Mouse (Mus musculus): ENCODE results near the gene a. TPM values are rescaled to one million over a fixed set of nuclear protein-coding genes. Genes with fewer than 3 reads are reported as not detected.

Gene a
- polyA plus RNA-seq, 1 experiment, result not detected

DNA sequence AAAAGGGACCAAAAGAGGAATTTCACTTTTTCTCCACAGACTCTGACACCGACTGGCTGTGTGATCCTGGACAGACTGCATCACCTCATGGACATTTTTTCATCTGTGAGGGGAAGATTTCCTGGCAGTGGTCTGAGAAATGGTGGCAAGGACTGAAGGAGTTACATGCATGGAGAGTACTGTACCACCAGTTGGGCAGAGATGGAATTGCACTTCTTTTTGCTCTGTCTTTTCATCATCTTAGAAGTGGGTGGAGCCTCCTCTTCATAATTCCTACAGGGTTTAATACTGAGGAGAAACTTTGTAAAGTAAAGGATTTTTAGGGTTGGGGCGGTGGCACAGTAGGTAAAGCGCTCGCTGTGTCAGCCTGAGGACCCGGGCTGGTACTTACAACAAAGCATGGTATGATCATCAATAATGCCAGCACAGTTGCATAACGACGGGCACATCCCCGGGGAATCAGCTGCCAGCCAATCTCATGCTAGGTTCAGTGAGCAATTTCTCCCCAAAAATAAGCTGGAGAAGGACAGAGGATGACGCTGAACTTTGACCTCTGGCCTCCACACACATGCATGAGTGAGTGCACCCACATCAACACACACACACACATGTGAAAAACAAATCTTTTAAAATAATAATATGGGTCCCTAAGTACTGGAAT lies 307.6 kb downstream of the a start:
- Histone ChIP-seq H3K4me3 (ENCODE audit: insufficient read depth, low read depth, low read length) (no peak overlapping the region), H3K27ac (ENCODE audit: insufficient read depth, low read depth, low read length) (peak overlapping the region; percentile 39), H3K27me3 (replicated peaks; ENCODE audit: control insufficient read depth, insufficient read depth, low read length) (no peaks in the 10 kb centered on the region), H3K36me3 (ENCODE audit: control insufficient read depth, insufficient read depth, low read length) (no peaks in the 10 kb centered on the region), H3K4me1 (ENCODE audit: control insufficient read depth, insufficient read depth, low read length) (peaks cover 8% of the 10 kb centered on the region; the same call in 1 of the 2 replicates)
- no peak for TF ChIP-seq POLR2A (IDR thresholded peaks at IDR 0.05; ENCODE audit: low read depth, low read length)
- TF ChIP-seq CTCF (conservative IDR thresholded peaks at IDR 0.05; ENCODE audit: insufficient read depth, insufficient read length, low read depth, low read length), result 0 out of 2 replicates have a peak, but pooled peaks have one; percentile 10
- 73% methylated on average over 9 of the region's 9 CpGs for WGBS
- peak; percentile 83 for DNase-seq

DNA sequence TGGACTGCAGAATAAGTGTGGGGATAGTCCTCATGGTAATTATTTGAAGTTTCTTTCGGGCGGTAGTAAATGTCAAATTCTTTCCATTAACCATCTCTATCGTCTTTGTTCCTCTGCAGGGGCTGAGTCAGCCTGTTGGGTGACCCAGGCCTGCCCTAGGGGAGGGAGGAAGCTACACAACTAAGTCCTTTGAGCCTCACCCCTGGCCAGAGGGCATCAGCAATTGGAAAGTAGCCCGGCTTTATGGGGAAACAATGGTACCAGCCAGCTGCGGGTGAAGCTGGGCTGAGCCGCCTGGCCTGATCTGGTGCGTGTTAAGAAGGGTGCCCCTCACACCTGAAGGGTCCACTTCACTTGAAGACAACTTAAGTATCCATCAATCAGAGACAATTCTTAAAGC lies 308.2 kb downstream of the a start:
- Histone ChIP-seq H3K36me3 (ENCODE audit: control insufficient read depth, insufficient read depth, low read length) (no peaks in the 10 kb centered on the region), H3K4me1 (ENCODE audit: control insufficient read depth, insufficient read depth, low read length) (peaks cover 8% of the 10 kb centered on the region; the same call in 1 of the 2 replicates), H3K27ac (ENCODE audit: insufficient read depth, low read depth, low read length) (peak overlapping the region; percentile 51), H3K27me3 (replicated peaks; ENCODE audit: control insufficient read depth, insufficient read depth, low read length) (no peaks in the 10 kb centered on the region), H3K4me3 (ENCODE audit: insufficient read depth, low read depth, low read length) (no peak overlapping the region)
- 35% methylated on average over 7 of the region's 7 CpGs for WGBS
- DNase-seq, result peak; percentile 89
- TF ChIP-seq CTCF (conservative IDR thresholded peaks at IDR 0.05; ENCODE audit: insufficient read depth, insufficient read length, low read depth, low read length), result no peak
- no peak for TF ChIP-seq POLR2A (IDR thresholded peaks at IDR 0.05; ENCODE audit: low read depth, low read length)

DNA sequence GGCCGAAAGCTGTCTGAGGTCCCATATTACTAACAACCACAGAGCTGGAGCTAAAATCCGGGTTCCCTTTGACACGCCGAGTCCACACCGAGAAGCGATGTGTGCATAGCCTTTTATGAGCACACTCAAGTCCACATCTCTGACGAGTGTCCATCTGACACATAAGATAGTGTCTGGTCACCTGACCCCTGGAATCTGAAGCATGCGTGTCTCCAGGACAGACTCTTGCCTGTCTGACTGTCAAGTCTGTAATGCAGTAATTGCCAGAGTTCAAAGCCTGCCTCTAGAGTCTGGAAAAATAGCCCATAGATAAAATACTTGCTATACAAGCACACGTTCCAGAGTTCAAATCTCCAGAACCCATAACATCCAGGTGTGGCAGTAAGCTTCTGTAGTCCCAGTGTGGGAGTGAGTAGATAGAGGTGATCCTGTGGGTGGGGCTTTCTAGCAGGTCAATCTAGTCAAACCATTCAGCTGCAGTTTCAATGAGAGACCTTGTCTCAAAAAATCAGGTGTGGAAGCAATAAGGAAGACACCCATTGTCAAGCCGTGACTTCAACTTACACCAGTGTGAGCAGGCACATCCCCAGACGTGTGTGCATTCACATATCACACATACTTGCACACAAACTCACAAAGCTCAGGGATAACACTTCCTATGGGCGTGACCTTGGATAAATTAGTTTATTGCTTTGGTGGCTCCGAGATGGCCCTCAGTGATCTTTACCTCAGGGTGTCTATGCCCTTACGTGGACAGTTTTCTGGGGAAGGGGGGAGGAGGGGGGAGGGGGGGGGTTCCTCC lies 309.0 kb downstream of the a start:
- no peak overlapping the region for H3K4me3 ChIP-seq (ENCODE audit: insufficient read depth, low read depth, low read length)
- peaks cover 8% of the 10 kb centered on the region; the same call in 1 of the 2 replicates for H3K4me1 ChIP-seq (ENCODE audit: control insufficient read depth, insufficient read depth, low read length)
- H3K36me3 ChIP-seq (ENCODE audit: control insufficient read depth, insufficient read depth, low read length), result no peaks in the 10 kb centered on the region
- H3K27ac ChIP-seq (ENCODE audit: insufficient read depth, low read depth, low read length), result peak overlapping the region; percentile 51
- H3K27me3 ChIP-seq (replicated peaks; ENCODE audit: control insufficient read depth, insufficient read depth, low read length), result no peaks in the 10 kb centered on the region
- 70% methylated on average over 14 of the region's 14 CpGs for WGBS
- TF ChIP-seq POLR2A (IDR thresholded peaks at IDR 0.05; ENCODE audit: low read depth, low read length) (no peak), CTCF (conservative IDR thresholded peaks at IDR 0.05; ENCODE audit: insufficient read depth, insufficient read length, low read depth, low read length) (no peak)
- DNase-seq, result no peak

Other genes with a start within 250 kb of the a start
- gene 1700003F12Rik, start 244.3 kb upstream of the a start, polyA plus RNA-seq (2012; rRNA removed), result 0.29 and 0.52 TPM in 2 replicates
- 0.05 TPM in 1 of 2 replicates, not detected in the other for gene Actl10, start 239.6 kb upstream of the a start, polyA plus RNA-seq (2012; rRNA removed)
- gene Necab3, start 232.5 kb upstream of the a start, polyA plus RNA-seq (2012; rRNA removed), result 1.5 and 1.8 TPM in 2 replicates
- 3.6 and 4.1 TPM in 2 replicates for gene E2f1, start 221.5 kb upstream of the a start, polyA plus RNA-seq (2012; rRNA removed)
- gene Pxmp4, start 187.7 kb upstream of the a start, polyA plus RNA-seq (2012; rRNA removed), result 118 and 138 TPM in 2 replicates
- gene Zfp341, start 178.1 kb upstream of the a start, polyA plus RNA-seq (2012; rRNA removed), result 4.9 and 5.3 TPM in 2 replicates
- 0.57 and 0.86 TPM in 2 replicates for gene 4930519P11Rik, start 178.0 kb upstream of the a start, polyA plus RNA-seq (2012; rRNA removed)
- 71.9 and 102 TPM in 2 replicates for gene Chmp4b, start 139.7 kb upstream of the a start, polyA plus RNA-seq (2012; rRNA removed)
- not detected in 2 replicates for gene Gm14214, start 21.4 kb upstream of the a start, polyA plus RNA-seq (2012; rRNA removed)
- gene Raly, start 306 bp upstream of the a start, polyA plus RNA-seq (2012; rRNA removed), result 152 and 163 TPM in 2 replicates
- 9.9 and 15.2 TPM in 2 replicates for gene Eif2s2, start 101.5 kb downstream of the a start, polyA plus RNA-seq (2012; rRNA removed)
- 0.76 and 0.89 TPM in 2 replicates for gene Gm14226, start 226.9 kb downstream of the a start, polyA plus RNA-seq (2012; rRNA removed)